Mouse (Mus musculus): ENCODE measurements around the gene Cdc42ep4. TPM values are rescaled to one million over a fixed set of nuclear protein-coding genes. Genes with fewer than 3 reads are reported as not detected.

Cdc42ep4 gene
- polyA plus RNA-seq, 1 experiment from 2014 or later = 91.4 TPM

GRCm38 (mm10) chr11:113786395-113786794 is 34.7 kb upstream of the Cdc42ep4 start:
- Histone ChIP-seq H3K27ac (replicated peaks) (peak overlapping the region; percentile 97), H3K27me3 (ENCODE audit: low read depth, poor library complexity, severe bottlenecking) (no peaks in the 10 kb centered on the region), H3K4me1 (peaks cover 72% of the 10 kb centered on the region), H3K36me3 (0 out of 2 replicates have a peak, but pooled peaks cover 8% of the 10 kb centered on the region), H3K9me3 (replicated peaks) (no peaks in the 10 kb centered on the region), H3K4me3 (peak overlapping the region; percentile 49)
- DNase-seq (ENCODE audit: low spot score) = no peak
- WGBS = 53% methylated on average over 4 of the region's 4 CpGs

- DNase-seq (ENCODE audit: low spot score) = peak; percentile 91
Measured at GRCm38 (mm10) chr11:113785406-113786171, 33.9 kb upstream of the Cdc42ep4 start.

GRCm38 (mm10) chr11:113784656-113785396 is 33.1 kb upstream of the Cdc42ep4 start:
- Histone ChIP-seq H3K27me3 (ENCODE audit: low read depth, poor library complexity, severe bottlenecking) (no peaks in the 10 kb centered on the region), H3K9me3 (replicated peaks) (no peaks in the 10 kb centered on the region), H3K36me3 (0 out of 2 replicates have a peak, but pooled peaks cover 3% of the 10 kb centered on the region), H3K4me1 (peaks cover 80% of the 10 kb centered on the region), H3K4me3 (peak overlapping the region; percentile 49), H3K27ac (replicated peaks) (peak overlapping the region; percentile 97)
- DNase-seq (ENCODE audit: low spot score) = no peak
- WGBS = 27% methylated on average over 2 of the region's 2 CpGs

More at GRCm38 (mm10) chr11:113785406-113786171, 33.9 kb upstream of the Cdc42ep4 start:
- Histone ChIP-seq H3K4me1 (peaks cover 72% of the 10 kb centered on the region), H3K27ac (replicated peaks) (peak overlapping the region; percentile 97), H3K4me3 (peak overlapping the region; percentile 49), H3K9me3 (replicated peaks) (no peaks in the 10 kb centered on the region), H3K36me3 (0 out of 2 replicates have a peak, but pooled peaks cover 5% of the 10 kb centered on the region), H3K27me3 (ENCODE audit: low read depth, poor library complexity, severe bottlenecking) (no peaks in the 10 kb centered on the region)
- WGBS = under 1% methylated on average over 19 of the region's 19 CpGs

GRCm38 (mm10) chr11:113782496-113782895 is 30.8 kb upstream of the Cdc42ep4 start:
- H3K36me3 ChIP-seq = no peaks in the 10 kb centered on the region
- no peaks in the 10 kb centered on the region for H3K9me3 ChIP-seq (replicated peaks)
- WGBS = 93% methylated on average over 2 of the region's 2 CpGs
- DNase-seq (ENCODE audit: low spot score) = no peak
- no peak overlapping the region for H3K4me3 ChIP-seq
- no peaks in the 10 kb centered on the region for H3K27me3 ChIP-seq (ENCODE audit: low read depth, poor library complexity, severe bottlenecking)
- peak overlapping the region; percentile 39; the same call in 1 of the 2 replicates for H3K27ac ChIP-seq (replicated peaks)
- peaks cover 84% of the 10 kb centered on the region for H3K4me1 ChIP-seq

GRCm38 (mm10) chr11:113782006-113782405 is 30.3 kb upstream of the Cdc42ep4 start:
- Histone ChIP-seq H3K27me3 (ENCODE audit: low read depth, poor library complexity, severe bottlenecking) (no peaks in the 10 kb centered on the region), H3K4me3 (no peak overlapping the region), H3K9me3 (replicated peaks) (no peaks in the 10 kb centered on the region), H3K36me3 (no peaks in the 10 kb centered on the region), H3K27ac (replicated peaks) (peak overlapping the region; percentile 39; the same call in 1 of the 2 replicates), H3K4me1 (peaks cover 84% of the 10 kb centered on the region)
- 73% methylated on average over 2 of the region's 2 CpGs for WGBS
- no peak for DNase-seq (ENCODE audit: low spot score)

- DNase-seq (ENCODE audit: low spot score) = no peak
Measured at GRCm38 (mm10) chr11:113779680-113780041, 28.0 kb upstream of the Cdc42ep4 start.

GRCm38 (mm10) chr11:113778733-113779679 is 27.3 kb upstream of the Cdc42ep4 start:
- 12% methylated on average over 20 of the region's 20 CpGs for WGBS
- Histone ChIP-seq H3K36me3 (no peaks in the 10 kb centered on the region), H3K27ac (replicated peaks) (peak overlapping the region; percentile 86), H3K4me3 (peak overlapping the region; percentile 34), H3K27me3 (ENCODE audit: low read depth, poor library complexity, severe bottlenecking) (no peaks in the 10 kb centered on the region), H3K4me1 (peaks cover 63% of the 10 kb centered on the region), H3K9me3 (replicated peaks) (no peaks in the 10 kb centered on the region)
- peak; percentile 53 for DNase-seq (ENCODE audit: low spot score)

More at GRCm38 (mm10) chr11:113779680-113780041, 28.0 kb upstream of the Cdc42ep4 start:
- Histone ChIP-seq H3K27me3 (ENCODE audit: low read depth, poor library complexity, severe bottlenecking) (no peaks in the 10 kb centered on the region), H3K4me3 (peak overlapping the region; percentile 34; the same call in 1 of the 2 replicates), H3K27ac (replicated peaks) (peak overlapping the region; percentile 86), H3K36me3 (no peaks in the 10 kb centered on the region), H3K4me1 (peaks cover 69% of the 10 kb centered on the region), H3K9me3 (replicated peaks) (no peaks in the 10 kb centered on the region)
- 11% methylated on average over 6 of the region's 6 CpGs for WGBS

GRCm38 (mm10) chr11:113777878-113778464 is 26.3 kb upstream of the Cdc42ep4 start:
- DNase-seq (ENCODE audit: low spot score) = no peak
- Histone ChIP-seq H3K27ac (replicated peaks) (peak overlapping the region; percentile 86), H3K27me3 (ENCODE audit: low read depth, poor library complexity, severe bottlenecking) (no peaks in the 10 kb centered on the region), H3K36me3 (no peaks in the 10 kb centered on the region), H3K4me1 (peaks cover 61% of the 10 kb centered on the region), H3K4me3 (no peak overlapping the region), H3K9me3 (replicated peaks) (no peaks in the 10 kb centered on the region)
- WGBS = 60% methylated on average over 8 of the region's 8 CpGs

- no peaks in the 10 kb centered on the region for H3K9me3 ChIP-seq (replicated peaks)
- peaks cover 55% of the 10 kb centered on the region for H3K4me1 ChIP-seq
- H3K36me3 ChIP-seq = no peaks in the 10 kb centered on the region
- H3K27ac ChIP-seq (replicated peaks) = peak overlapping the region; percentile 86
- no peak for DNase-seq (ENCODE audit: low spot score)
- H3K27me3 ChIP-seq (ENCODE audit: low read depth, poor library complexity, severe bottlenecking) = no peaks in the 10 kb centered on the region
- 70% methylated on average over 14 of the region's 14 CpGs for WGBS
- no peak overlapping the region for H3K4me3 ChIP-seq
Measured at GRCm38 (mm10) chr11:113776851-113777511, 25.3 kb upstream of the Cdc42ep4 start.

GRCm38 (mm10) chr11:113774773-113775172 is 23.1 kb upstream of the Cdc42ep4 start:
- Histone ChIP-seq H3K27ac (replicated peaks) (no peak overlapping the region), H3K36me3 (no peaks in the 10 kb centered on the region), H3K27me3 (ENCODE audit: low read depth, poor library complexity, severe bottlenecking) (no peaks in the 10 kb centered on the region), H3K4me1 (peaks cover 37% of the 10 kb centered on the region), H3K4me3 (no peak overlapping the region), H3K9me3 (replicated peaks) (no peaks in the 10 kb centered on the region)
- WGBS = 93% methylated on average over 3 of the region's 3 CpGs
- no peak for DNase-seq (ENCODE audit: low spot score)

GRCm38 (mm10) chr11:113773191-113773590 is 21.5 kb upstream of the Cdc42ep4 start:
- no peak overlapping the region for H3K27ac ChIP-seq (replicated peaks)
- no peaks in the 10 kb centered on the region for H3K27me3 ChIP-seq (ENCODE audit: low read depth, poor library complexity, severe bottlenecking)
- DNase-seq (ENCODE audit: low spot score) = no peak
- no peaks in the 10 kb centered on the region for H3K9me3 ChIP-seq (replicated peaks)
- H3K36me3 ChIP-seq = no peaks in the 10 kb centered on the region
- H3K4me1 ChIP-seq = peaks cover 21% of the 10 kb centered on the region
- no peak overlapping the region for H3K4me3 ChIP-seq
- 92% methylated on average over 5 of the region's 5 CpGs for WGBS
